Mouse (Mus musculus) testis, postnatal 14 days (tissue): ENCODE data around the gene Lrrn4cl.
A peak's percentile ranks its signal among the peaks of the same experiment; 100 is the strongest.
"Not testable (repeated sequence)": the region's sequence is repeated elsewhere in the genome, so short reads cannot be mapped to it uniquely, and the experiment has no call there.

Source experiments
- DNase-seq: peaks from one replicate; pipeline ENCODE4 v3.0.0; 2021; ENCODE audit warnings: low spot score

The Lrrn4cl gene

GRCm38 (mm10) chr19:8850402-8850901, at the start of gene Lrrn4cl:
Lrrn4cl (plus strand) TSS chr19:8850768.
- DNase-seq: no peak

GRCm38 (mm10) chr19:8802130-8802821, 48.3 kb upstream of the Lrrn4cl start, which contains the start of gene Zbtb3:
Zbtb3 (plus strand) TSS chr19:8802555.
- peak; percentile 96 for DNase-seq

- DNase-seq: no peak
These were observed 47.3 kb upstream of the Lrrn4cl start for GRCm38 (mm10) chr19:8803204-8803780.

DNA sequence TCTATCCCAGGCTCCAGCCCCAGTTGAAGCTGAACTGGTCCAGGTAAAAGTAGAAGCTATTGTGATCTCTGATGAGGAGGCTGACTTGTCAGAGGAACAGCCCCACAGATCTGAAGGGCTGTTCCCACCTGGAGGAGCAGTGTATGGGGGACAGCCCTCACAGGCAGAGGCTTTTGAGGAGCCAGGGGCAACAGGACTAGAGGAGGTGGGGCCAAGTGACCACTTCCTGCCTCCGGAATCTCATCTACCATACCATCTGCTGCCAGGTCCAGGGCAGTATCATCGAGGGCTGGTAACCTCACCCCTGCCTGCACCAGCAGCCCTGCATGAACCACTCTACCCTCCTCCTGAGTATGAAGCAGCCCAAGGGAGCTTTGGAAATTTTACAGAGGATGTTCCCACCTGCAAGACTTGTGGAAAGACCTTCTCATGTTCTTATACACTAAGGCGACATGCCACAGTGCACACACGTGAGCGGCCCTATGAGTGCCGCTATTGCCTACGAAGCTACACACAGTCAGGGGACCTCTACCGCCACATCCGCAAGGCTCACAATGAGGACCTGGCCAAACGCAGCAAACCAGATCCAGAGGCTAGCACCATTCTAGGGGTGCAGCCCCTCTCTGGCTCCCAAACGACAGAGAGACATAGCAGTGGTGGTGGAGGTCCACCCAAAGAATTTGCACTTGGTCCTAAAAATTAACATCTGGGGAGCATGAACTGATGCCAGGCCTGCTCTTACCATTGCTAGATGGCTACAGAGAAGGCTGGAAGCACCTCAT, 46.5 kb upstream of the Lrrn4cl start:
- no peak for DNase-seq

- DNase-seq: no peak
These were observed 43.8 kb upstream of the Lrrn4cl start for GRCm38 (mm10) chr19:8806810-8807209.

DNA sequence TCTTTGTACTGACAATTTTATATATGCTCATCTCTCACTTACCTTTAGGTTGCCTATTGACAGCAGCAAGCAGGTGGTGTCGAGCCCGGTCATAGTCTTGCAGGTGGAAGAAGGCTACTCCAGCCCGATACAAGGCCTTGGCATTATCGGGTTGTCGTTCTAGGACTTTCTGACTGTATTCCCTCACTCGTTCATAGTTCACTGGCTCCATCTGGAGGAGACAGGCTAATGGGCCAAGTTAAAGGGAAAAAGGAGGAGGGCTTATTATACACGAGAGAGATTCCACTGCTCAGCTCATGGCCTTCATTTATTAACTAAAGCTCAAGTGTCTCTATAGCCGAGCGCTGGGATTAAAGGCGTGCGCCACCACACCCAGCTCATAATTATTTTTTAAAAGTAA, 34.8 kb upstream of the Lrrn4cl start:
- no peak for DNase-seq

- no peak for DNase-seq
These were observed 33.6 kb upstream of the Lrrn4cl start for GRCm38 (mm10) chr19:8817001-8817400.

DNA sequence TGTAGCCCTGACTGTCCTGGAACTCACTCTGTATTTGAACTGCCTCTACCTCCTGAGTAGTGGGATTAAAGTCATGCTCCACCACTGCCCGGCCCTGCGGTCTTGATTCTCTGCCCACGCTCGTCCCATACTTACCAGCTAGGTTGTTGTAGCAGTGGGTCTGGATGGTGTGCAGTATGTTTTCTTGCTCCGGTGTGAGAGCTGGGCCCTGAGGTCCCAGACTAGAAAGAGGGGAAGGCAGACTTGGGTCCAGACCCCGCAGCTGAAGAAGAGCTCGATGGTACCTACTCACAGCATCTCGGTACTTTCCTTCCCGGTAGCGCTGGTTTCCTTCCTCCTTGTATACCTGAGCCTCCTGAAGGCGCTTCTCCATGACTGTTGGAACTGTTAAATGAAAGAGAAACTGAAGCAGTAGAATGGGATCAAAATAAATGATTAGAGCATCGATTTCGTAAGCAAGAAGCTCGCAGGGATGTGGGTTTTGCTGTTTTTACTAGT, 32.2 kb upstream of the Lrrn4cl start:
- no peak for DNase-seq

GRCm38 (mm10) chr19:8818801-8819595, 31.6 kb upstream of the Lrrn4cl start, which contains the start of gene Ttc9c:
Ttc9c (minus strand) TSS chr19:8819333.
- DNase-seq: peak; percentile 97

GRCm38 (mm10) chr19:8819596-8820423, 30.8 kb upstream of the Lrrn4cl start, which contains the start of gene Hnrnpul2:
Hnrnpul2 (plus strand) TSS chr19:8820010.
- peak; percentile 99 for DNase-seq

- no peak for DNase-seq
These were observed 30.1 kb upstream of the Lrrn4cl start for GRCm38 (mm10) chr19:8820424-8820956.

DNA sequence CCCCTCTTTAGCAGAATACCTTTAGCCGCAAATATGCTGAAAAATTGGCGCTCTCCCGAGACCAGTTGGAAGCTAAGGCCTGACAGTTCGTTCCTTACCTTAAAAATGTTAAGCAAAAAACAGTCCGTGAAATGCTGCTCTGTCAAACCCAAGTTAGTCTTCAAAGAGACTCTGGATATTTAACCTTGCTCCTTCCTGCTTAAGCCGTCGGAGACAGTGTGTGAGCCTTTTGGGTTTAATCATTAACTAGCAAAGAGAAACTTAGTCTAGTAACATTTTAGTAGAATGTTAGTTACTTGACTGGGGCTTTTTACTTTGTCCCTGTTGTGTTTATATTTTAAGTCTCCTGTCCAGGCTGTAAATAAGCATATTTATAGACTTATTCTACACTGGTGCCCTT, 29.4 kb upstream of the Lrrn4cl start:
- no peak for DNase-seq

GRCm38 (mm10) chr19:8822696-8823095, 27.9 kb upstream of the Lrrn4cl start:
- no peak for DNase-seq

DNA sequence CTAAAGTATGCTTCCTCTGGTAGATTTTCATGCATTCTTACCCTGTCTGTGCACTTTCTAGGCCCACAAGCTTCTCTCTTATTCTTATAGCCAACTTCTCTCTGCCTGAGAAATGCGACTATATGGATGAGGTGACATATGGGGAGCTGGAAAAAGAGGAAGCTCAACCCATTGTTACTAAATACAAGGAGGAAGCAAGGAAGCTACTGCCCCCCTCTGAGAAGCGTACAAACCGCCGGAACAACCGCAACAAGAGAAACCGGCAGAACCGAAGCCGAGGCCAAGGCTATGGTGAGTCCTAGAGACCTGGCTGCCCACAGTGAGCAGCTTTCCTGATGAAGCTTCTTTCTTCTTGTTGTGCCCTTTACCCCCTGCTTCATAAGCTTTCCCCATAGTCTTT, 20.9 kb upstream of the Lrrn4cl start, which contains the start of gene AC129217.1:
Gene AC129217.1, plus strand, starts transcription at position 114 of the 400 bp plus-strand sequence.
- no peak for DNase-seq

- DNase-seq: no peak
These were observed 19.9 kb upstream of the Lrrn4cl start for GRCm38 (mm10) chr19:8830664-8831063.

DNA sequence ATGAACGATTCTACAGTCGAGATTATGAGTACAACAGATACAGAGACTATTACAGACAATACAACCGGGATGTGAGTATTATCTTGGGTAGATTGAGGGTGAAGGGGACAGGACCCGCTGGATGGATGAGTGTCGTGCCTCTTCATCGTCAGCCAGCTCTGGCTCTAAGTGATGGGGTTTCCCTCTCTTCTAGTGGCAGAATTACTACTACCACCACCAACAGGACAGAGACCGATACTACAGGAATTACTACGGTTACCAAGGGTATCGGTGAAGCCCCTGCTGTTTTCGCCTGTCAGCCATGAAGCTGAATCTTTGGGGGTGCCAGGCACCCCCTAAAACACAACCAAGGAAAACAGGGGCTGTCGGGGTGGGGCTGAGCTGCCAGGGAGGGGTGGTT, 19.3 kb upstream of the Lrrn4cl start:
- no peak for DNase-seq

DNA sequence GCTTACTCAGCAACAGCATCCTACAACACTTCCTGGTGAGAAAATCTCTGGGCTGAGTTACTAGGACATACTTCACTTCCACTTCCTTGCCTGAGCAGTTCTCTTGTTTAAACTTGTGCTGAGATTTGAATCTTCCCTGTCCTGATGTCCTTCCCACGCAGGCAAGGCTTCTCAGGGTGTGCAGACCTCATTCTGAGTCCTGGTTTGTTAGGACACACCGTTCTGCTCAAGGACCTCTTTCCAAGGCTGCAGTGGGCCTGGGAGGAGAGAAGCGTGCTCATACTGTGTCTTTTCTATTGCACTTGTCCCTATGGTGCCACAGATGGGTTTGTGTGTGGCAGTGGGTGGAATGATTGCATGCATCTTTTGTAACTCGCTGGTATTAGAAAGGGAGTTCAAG, 17.6 kb upstream of the Lrrn4cl start:
- DNase-seq: no peak

DNA sequence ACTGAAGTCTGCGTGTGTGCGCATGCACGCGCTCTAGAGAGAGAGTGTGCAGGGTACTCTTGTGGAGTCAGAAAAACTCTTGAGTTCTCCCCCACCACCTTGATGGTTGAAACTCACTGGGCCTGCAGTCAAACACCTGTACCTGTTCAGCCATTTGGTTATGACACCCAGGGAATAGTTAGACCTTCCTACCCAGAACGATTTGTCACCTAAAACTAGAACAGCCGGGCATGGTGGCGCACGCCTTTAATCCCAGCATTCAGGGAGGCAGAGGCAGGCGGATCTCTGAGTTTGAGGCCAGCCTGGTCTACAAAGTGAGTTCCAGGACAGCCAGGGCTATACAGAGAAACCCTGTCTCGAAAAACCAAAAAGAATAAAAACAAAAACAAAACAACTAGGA, 14.2 kb upstream of the Lrrn4cl start:
- DNase-seq: not testable (repeated sequence)

- DNase-seq: peak; percentile 85
These were observed 13.2 kb upstream of the Lrrn4cl start, which contains the start of gene Bscl2 for GRCm38 (mm10) chr19:8837251-8837791. Bscl2 (plus strand) TSS chr19:8837467.
